Mouse (Mus musculus) testis, adult 2 months (tissue): ENCODE measurements around the gene Gm44596.

ENCODE experiments used
- CTCF ChIP-seq: fragments of 200-500 bp; IDR thresholded peaks from 2 replicates; pipeline ENCODE4 v1.5.1; 2012; ENCODE audit warnings: low read depth, mild to moderate bottlenecking, inconsistent platforms, low read length, moderate library complexity; ENCODE audit not compliant: control insufficient read depth, insufficient read depth, insufficient replicate concordance
- POLR2A ChIP-seq: fragments of 200-500 bp; IDR thresholded peaks from 2 replicates; pipeline ENCODE4 v1.6.1; 2012; ENCODE audit warnings: low read depth, mild to moderate bottlenecking, inconsistent platforms, low read length, moderate library complexity; ENCODE audit not compliant: control insufficient read depth

- TF ChIP-seq CTCF (no peak), POLR2A (no peak)
Measured at GRCm38 (mm10) chr6:128349711-128350110, 25.6 kb upstream of the Gm44596 start.
